Mouse (Mus musculus) 3T3-L1 (cell line): ENCODE results near the gene Slirp.
"Not testable (repeated sequence)": the region's sequence is repeated elsewhere in the genome, so short reads cannot be mapped to it uniquely, and the experiment has no call there.

Experiments
- DNase-seq: peaks from one replicate; pipeline ENCODE4 v3.0.0-alpha.2; 2015; ENCODE audit warnings: low read depth, low spot score

Slirp gene

DNA sequence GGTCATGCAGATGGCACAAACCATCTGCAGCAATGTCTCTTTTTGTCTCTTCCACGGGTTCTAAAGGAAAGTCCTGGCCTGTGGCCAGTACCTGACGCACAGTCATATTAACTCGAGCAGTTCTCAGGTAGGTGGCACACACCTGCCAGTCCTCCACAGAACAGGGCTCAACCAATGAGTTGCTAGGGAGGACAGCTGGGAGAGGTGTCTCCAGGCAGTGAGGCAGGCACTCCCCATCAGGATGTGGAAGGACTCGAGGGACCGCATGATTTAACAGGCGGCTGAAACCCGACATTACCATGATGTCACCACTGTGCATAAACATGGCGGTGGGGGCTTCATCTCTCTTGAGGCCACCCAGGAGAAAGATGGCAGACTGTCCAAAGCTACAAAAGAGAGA lies 14.8 kb upstream of the Slirp start:
- DNase-seq, result no peak

DNA sequence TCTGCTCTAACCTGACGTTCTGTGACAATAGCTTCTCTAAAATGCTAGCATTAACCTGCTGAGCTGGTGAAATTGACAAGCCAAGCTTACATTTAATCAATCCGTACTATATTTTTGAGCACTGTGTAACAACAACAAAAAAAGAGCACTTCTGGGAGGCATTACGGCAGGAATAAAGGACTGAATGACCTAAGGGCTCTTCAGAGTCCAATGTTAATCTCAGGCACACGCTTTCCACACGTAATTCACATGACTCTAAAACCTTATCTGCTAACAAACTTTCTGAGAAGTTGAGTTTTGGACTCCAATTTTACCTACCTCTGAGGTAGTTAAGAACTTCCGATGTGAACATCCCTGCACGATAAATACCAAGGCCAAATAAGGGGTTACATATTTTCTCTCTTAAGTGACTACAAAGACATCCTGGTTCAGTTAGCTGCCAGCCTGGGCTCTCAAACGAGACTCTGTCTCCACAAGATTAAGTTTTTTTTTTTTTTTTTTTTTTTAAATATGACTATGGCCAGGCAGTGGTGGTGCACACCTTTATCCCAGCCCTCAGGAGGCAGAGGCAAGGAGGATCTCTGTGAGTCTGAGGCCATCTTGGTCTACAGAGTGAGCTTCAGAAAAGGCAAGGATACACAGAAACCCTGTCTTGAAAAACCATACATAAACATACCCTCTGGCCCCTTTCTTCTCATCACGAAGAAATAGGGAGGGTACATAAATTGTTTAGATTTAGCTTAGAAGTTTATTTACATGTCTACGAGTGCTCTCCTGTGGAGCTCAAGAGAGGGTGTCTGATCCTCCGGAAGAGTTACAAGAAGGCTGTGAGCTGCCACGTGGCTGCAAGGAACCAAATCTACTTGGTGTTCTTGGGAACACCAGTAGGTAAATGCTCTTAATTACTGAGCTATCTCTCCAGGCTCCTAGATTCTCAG lies 1.2 kb upstream of the Slirp start:
- DNase-seq, result peak; percentile 54

DNA sequence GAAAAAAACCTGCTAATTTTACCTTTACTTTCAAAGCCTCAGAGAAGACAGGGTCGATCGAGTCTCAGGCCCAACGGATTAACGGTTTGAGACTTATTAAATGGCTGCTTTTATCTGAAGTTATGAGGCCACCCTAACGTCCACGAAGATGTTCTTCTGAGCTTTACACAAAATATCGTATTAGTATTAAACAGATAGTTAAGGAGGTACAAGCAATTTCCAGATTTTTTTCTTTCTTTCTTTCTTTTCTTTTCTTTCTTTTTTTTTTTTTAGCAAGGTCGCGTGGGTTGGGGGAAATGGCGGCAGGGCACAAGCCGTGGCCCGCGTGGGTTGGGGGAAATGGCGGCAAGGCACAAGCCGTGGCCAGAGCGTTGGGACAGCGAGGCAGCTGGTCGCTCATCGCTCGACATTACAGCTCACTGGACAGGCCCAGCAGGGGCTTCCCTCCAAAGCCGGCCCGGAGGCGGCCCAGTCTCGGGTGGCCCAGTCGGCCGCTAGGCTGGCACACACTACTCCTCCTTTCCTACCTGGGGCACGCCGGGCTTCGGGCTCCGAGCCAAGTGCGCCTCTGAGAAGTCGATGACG lies 489 bp upstream of the Slirp start:
- DNase-seq, result no peak

DNA sequence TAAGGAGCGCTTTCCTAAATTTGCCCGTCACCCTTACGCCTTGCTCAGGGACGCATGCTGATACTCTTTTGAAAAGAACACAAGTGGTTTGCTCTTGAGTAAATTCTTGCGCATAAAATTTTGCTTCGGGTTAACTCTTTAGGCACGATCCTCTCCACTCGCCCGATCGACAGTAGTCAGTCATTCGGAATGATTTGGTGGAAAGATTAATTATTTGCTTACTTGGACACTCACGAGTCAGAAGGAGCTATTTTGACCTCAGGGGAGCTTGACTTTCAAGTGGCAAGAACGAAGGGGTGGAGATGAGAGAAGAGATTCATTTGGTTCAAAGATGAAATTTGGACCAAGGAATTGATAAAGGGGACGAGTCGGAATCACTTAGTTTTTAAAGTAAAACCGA lies 515 bp downstream of the Slirp start:
- DNase-seq, result peak; percentile 34

DNA sequence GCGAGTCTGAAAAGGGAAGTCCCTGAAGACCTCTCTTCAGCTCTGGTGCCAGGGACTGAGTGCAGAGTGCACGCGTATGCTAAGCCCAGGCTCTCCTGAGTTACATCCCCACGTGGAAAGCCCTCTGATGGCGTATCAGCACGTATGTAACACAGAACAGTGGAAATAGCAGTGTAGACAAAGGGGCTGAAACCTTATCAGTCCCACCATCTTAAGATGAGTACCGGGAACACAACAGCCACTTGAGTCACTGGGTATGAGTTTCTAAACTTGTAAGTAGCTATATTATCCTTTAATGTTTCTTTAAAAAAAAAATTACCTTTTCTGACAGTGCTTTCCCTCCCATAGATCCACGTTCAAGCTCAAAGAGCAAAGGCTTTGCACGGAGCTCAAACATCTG lies 5.8 kb downstream of the Slirp start:
- DNase-seq, result no peak

GRCm38 (mm10) chr12:87464678-87465297 lies 21.1 kb downstream of the Slirp start:
- no peak for DNase-seq

DNA sequence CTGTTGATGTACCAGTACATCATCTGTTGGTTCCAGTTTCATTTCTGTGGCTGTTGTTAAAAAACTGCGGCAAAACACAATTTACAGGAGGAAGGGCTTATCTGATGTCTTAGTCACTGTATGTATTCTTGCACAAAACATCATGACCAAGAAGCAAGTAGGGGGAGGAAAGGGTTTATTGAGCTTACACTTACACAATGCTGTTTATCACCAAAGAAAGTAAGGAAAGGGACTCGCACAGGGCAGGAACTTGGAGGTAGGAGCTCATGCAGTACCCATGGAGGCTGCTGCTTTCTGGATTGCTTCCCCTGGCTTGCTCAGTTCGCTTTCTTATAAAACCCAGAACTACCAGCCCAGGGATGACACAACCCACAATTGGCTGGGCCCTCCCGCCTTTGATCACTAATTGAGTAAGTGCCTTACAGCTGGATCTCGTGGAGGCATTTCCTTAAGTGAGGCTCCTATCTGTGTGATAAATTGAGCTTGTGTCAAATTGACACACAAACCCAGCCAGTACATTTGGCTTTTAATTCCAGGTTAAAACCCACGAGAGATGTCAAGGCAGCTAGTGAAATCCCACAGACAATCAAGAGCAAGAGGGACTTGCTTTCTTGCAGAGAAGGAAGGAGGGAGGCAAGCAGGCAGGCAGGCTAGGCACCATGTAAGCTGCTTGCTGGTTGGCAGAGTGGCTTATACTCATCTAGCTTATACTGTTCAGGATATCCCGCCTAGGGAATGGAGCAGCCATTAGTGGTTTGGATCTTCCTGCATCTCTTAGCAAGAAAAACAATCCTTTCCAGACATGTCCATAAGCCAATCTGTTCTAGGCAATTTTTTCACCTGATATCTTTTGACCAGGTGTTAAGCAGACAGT lies 26.8 kb downstream of the Slirp start:
- peak; percentile 16 for DNase-seq

DNA sequence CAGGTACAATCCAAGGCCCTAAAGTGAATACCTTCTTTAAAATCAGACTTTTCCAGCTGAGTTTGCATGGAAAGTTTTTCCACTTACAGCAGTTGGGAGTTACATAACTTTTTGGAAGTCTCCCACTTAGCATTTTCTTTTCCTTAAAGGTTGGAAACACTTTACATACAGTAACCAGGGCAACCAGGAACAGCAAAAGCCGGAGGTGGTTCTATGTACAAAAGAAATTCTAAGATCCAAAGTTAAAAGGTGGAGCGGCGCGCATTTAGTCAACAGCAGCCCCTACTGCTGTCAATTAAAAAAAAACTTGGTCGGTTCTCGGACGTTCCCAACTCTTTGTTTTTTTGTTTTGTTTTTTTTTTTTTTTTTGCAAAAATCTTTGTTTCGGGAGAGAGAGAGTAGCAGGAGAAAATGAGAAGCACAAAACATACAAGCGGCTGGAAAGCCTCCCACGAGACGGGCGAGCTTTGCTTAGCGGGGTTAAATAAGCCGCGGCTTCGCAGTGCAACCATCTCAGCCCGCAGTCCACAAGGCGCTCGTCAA lies 27.8 kb downstream of the Slirp start:
- DNase-seq, result peak; percentile 50

DNA sequence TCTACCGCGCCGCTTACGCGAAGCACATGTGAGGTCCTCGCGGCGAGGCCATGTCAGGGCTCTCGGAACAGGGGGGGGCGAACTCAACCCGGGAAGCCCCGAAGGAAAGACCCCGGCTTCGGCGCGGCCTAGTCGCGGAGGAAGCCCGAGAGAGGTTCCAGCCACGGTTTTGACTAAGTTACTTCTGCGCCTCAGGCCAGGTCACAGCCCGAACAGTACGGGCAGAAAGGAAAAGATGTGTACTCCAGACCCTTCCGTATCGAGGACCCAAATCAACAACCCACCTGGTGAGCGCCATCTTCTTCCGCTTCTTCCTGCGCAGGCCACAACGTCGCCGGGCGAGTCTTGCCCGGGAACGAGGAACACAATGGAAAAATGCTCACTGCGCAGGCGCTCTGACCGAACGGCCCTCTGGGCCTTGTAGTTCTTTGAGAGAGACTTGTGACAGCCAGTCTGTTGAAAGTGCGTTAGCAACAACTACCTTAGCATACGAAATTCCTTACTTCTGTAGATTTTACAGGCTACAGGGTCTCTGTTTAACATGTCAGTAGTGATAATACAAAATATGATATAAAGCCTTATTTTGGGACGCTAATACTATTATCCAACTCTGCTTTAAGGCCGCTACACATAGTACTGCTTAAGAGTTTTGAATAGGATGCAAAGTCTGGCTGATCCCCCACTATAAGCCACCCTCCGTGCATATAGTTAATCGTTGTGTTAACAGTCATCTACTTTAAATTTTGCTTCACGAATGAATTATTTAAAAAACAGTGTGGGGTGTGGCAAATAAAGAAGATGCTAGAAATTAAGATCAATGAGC lies 28.5 kb downstream of the Slirp start, which contains the start of gene Snw1:
TSS of gene Snw1 (minus strand) at position 311 of the 823 bp plus-strand sequence.
- peak; percentile 97 for DNase-seq

DNA sequence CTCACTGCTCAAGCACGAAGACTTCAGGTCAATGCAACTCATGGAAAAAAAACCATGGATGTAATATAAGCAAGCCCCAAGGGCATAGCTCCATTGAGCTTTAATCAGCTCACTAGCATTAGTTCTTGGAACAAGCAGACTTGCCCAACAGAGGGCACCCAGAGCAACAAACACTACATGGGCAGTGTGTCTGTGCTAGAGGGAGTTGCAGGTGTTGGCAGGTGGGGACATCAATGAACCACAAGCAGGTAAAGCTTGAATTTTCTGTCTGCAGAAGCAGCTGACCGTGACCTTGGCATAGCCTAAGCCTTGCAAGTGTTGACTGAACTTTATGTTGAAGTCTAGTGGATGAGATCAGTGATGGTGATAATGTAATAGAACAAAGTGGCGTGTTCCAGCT lies 31.1 kb downstream of the Slirp start:
- DNase-seq, result no peak

DNA sequence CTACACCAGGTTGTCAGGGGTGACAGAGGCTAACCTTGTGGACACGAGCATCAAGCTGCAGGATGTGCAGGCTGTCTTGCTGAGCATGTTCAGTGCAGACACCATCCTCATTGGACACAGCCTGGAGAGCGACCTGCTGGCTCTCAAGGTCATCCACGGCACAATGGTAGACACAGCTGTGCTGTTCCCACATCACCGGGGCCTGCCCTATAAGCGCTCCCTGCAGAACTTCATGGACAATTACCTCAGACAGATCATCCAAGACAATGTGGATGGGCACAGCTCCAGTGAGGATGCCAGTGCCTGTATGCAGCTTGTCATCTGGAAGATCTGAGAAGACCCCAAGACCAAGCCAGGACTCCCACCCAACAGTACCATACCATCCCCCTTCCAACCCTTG lies 38.8 kb downstream of the Slirp start:
- not testable (repeated sequence) for DNase-seq

- not testable (repeated sequence) for DNase-seq
Observed at GRCm38 (mm10) chr12:87488683-87489082, 45.0 kb downstream of the Slirp start.

GRCm38 (mm10) chr12:87494421-87494820 lies 50.7 kb downstream of the Slirp start, which contains the start of gene Gm5788:
Gene Gm5788 (plus strand): TSS chr12:87494721.
- not testable (repeated sequence) for DNase-seq
